Mouse (Mus musculus): ENCODE measurements around the gene Bin2. TPM values are rescaled to one million over a fixed set of nuclear protein-coding genes. Genes with fewer than 3 reads are reported as not detected.

Bin2 gene
- total RNA-seq, 2 experiments from 2014 or later: 4.0 to 4.8 TPM

- no peak for DNase-seq (ENCODE audit: low spot score in 2 of 2)
Observed at GRCm38 (mm10) chr15:100683041-100683440, 13.7 kb upstream of the Bin2 start.

GRCm38 (mm10) chr15:100681770-100682169 is 12.4 kb upstream of the Bin2 start:
- DNase-seq (ENCODE audit: low spot score in 2 of 2): no peak

- no peak for DNase-seq (ENCODE audit: low spot score in 2 of 2)
Observed at GRCm38 (mm10) chr15:100680381-100680780, 11.0 kb upstream of the Bin2 start.

GRCm38 (mm10) chr15:100679005-100679404 is 9.7 kb upstream of the Bin2 start:
- no peak for DNase-seq (ENCODE audit: low spot score in 2 of 2)

- DNase-seq (ENCODE audit: low spot score in 2 of 2): no peak
Observed at GRCm38 (mm10) chr15:100678581-100678980, 9.2 kb upstream of the Bin2 start.

- DNase-seq (ENCODE audit: low spot score in 2 of 2): no peak
Observed at GRCm38 (mm10) chr15:100677675-100678074, 8.3 kb upstream of the Bin2 start.

- DNase-seq (ENCODE audit: low spot score in 2 of 2): no peak
Observed at GRCm38 (mm10) chr15:100676521-100676920, 7.2 kb upstream of the Bin2 start.

- DNase-seq (ENCODE audit: low spot score in 2 of 2): no peak
Observed at GRCm38 (mm10) chr15:100675486-100675885, 6.1 kb upstream of the Bin2 start.

- no peak for DNase-seq (ENCODE audit: low spot score in 2 of 2)
Observed at GRCm38 (mm10) chr15:100674566-100674965, 5.2 kb upstream of the Bin2 start.

- no peak for DNase-seq (ENCODE audit: low spot score in 2 of 2)
Observed at GRCm38 (mm10) chr15:100673585-100674391, 4.4 kb upstream of the Bin2 start.

GRCm38 (mm10) chr15:100670833-100671232 is 1.5 kb upstream of the Bin2 start:
- no peak for DNase-seq (ENCODE audit: low spot score in 2 of 2)

- DNase-seq (ENCODE audit: low spot score in 2 of 2): no peak
Observed at GRCm38 (mm10) chr15:100670004-100670403, 651 bp upstream of the Bin2 start.

- DNase-seq (ENCODE audit: low spot score in 2 of 2): no peak
Observed at GRCm38 (mm10) chr15:100667871-100668545, 1.3 kb downstream of the Bin2 start.

GRCm38 (mm10) chr15:100667420-100667819 is 1.9 kb downstream of the Bin2 start:
- no peak for DNase-seq (ENCODE audit: low spot score in 2 of 2)

- no peak for DNase-seq (ENCODE audit: low spot score in 2 of 2)
Observed at GRCm38 (mm10) chr15:100666851-100667250, 2.5 kb downstream of the Bin2 start.

GRCm38 (mm10) chr15:100666219-100666696 is 3.1 kb downstream of the Bin2 start:
- no peak for DNase-seq (ENCODE audit: low spot score in 2 of 2)

- DNase-seq (ENCODE audit: low spot score in 2 of 2): no peak
Observed at GRCm38 (mm10) chr15:100665411-100666218, 3.7 kb downstream of the Bin2 start.

GRCm38 (mm10) chr15:100664813-100665274 is 4.5 kb downstream of the Bin2 start:
- DNase-seq (ENCODE audit: low spot score in 2 of 2): no peak

GRCm38 (mm10) chr15:100660805-100661204 is 8.5 kb downstream of the Bin2 start:
- no peak for DNase-seq (ENCODE audit: low spot score in 2 of 2)

GRCm38 (mm10) chr15:100660306-100660705 is 9.0 kb downstream of the Bin2 start:
- no peak for DNase-seq (ENCODE audit: low spot score in 2 of 2)

GRCm38 (mm10) chr15:100655201-100655600 is 14.2 kb downstream of the Bin2 start:
- DNase-seq (ENCODE audit: low spot score in 2 of 2): no peak
